Mouse (Mus musculus) midbrain, embryonic 11.5 days (tissue): Measurements from ENCODE around the gene Arfgap3. TPM values are rescaled to one million over a fixed set of nuclear protein-coding genes. Genes with fewer than 3 reads are reported as not detected.
"Not testable (repeated sequence)": the region's sequence is repeated elsewhere in the genome, so short reads cannot be mapped to it uniquely, and the experiment has no call there.

ENCODE experiments used
- ATAC-seq: fragments of 200-750 bp; cut with Nextera tagmentation; 2 replicates; pipeline ENCODE4 v1.8.0; 2017; ENCODE audit warnings: moderate TSS enrichment, moderate library complexity; ENCODE audit not compliant: low FRiP score
- DNase-seq: peaks from one replicate; pipeline ENCODE4 v3.0.0; 2015; ENCODE audit warnings: low spot score; ENCODE audit errors: missing footprints
- H3K27ac ChIP-seq: fragments of 300-500 bp; sonication (generic); 2 replicates; pipeline ENCODE4 v1.5.1; 2014; ENCODE audit warnings: low read depth, low read length
- H3K27me3 ChIP-seq: fragments of 300-500 bp; sonication (generic); 2 replicates; pipeline ENCODE4 v1.6.1; 2014; ENCODE audit warnings: mild to moderate bottlenecking, low read length, moderate library complexity, mixed read lengths; ENCODE audit not compliant: control insufficient read depth, insufficient read depth
- H3K36me3 ChIP-seq: fragments of 300-500 bp; sonication (generic); 2 replicates; pipeline ENCODE4 v1.6.1; 2014; ENCODE audit warnings: mild to moderate bottlenecking, low read length, moderate library complexity, mixed read lengths; ENCODE audit not compliant: control insufficient read depth, insufficient read depth
- H3K4me1 ChIP-seq: fragments of 300-500 bp; sonication (generic); 2 replicates; pipeline ENCODE4 v1.6.1; 2014; ENCODE audit warnings: low read length; ENCODE audit not compliant: control insufficient read depth, insufficient read depth
- H3K4me2 ChIP-seq: fragments of 300-500 bp; sonication (generic); 2 replicates; pipeline ENCODE4 v1.6.1; 2014; ENCODE audit warnings: mild to moderate bottlenecking, moderate library complexity
- H3K4me3 ChIP-seq: fragments of 300-500 bp; sonication (generic); 2 replicates; pipeline ENCODE4 v1.5.1; 2014; ENCODE audit warnings: low read depth, low read length
- H3K9ac ChIP-seq: fragments of 300-500 bp; sonication (generic); 2 replicates; pipeline ENCODE4 v1.6.1; 2014; ENCODE audit warnings: low read length
- H3K9me3 ChIP-seq: fragments of 300-500 bp; sonication (generic); 2 replicates; pipeline ENCODE4 v1.6.1; 2016; ENCODE audit warnings: low read length; ENCODE audit not compliant: control insufficient read depth
- WGBS: fragments of 180-500 bp; shearing (Covaris S2); extraction: QIAGEN DNeasy Blood & Tissue Kit; methylation state at CpG from one replicate; pipeline ENCODE4 v1.1.7; 2014; 5-methylcytosine and 5-hydroxymethylcytosine counted together
- polyA plus RNA-seq: library from polyadenylated mRNA; unstranded; fragments of >200 nt; fragmentation: Nextera tagmentation; extraction: Ambion mirVana; gene quantifications from 2 replicates; pipeline ENCODE4 v1.2.1, GENCODE M21; 2014

Arfgap3 gene
- polyA plus RNA-seq, 1 experiment from 2014 or later, result 36.1 TPM

- H3K36me3 ChIP-seq, H3K9ac ChIP-seq, H3K9me3 ChIP-seq, H3K27me3 ChIP-seq, H3K27ac ChIP-seq, DNase-seq, ATAC-seq, H3K4me3 ChIP-seq, H3K4me1 ChIP-seq, H3K4me2 ChIP-seq: not testable (repeated sequence)
- 94% methylated on average over 4 of the region's 4 CpGs for WGBS
These were observed 18.7 kb upstream of the Arfgap3 start for GRCm38 (mm10) chr15:83368702-83369101.

GRCm38 (mm10) chr15:83368261-83368660, 18.2 kb upstream of the Arfgap3 start:
- no peaks in the 10 kb centered on the region for H3K36me3 ChIP-seq
- DNase-seq, result no peak
- H3K4me1 ChIP-seq, result no peaks in the 10 kb centered on the region; the same call in 1 of the 2 replicates
- H3K9ac ChIP-seq, result no peak overlapping the region
- H3K4me3 ChIP-seq, result no peak overlapping the region
- H3K27me3 ChIP-seq, result peaks cover 4% of the 10 kb centered on the region
- no peak for ATAC-seq
- H3K27ac ChIP-seq, result no peak overlapping the region
- no peaks in the 10 kb centered on the region for H3K9me3 ChIP-seq
- no peak overlapping the region for H3K4me2 ChIP-seq
- WGBS, result 83% methylated on average over 2 of the region's 2 CpGs

- H3K4me1 ChIP-seq, result no peaks in the 10 kb centered on the region; the same call in 1 of the 2 replicates
- no peak overlapping the region for H3K9ac ChIP-seq
- H3K4me3 ChIP-seq, result peak overlapping the region; percentile 9; the same call in 1 of the 2 replicates
- no peaks in the 10 kb centered on the region for H3K9me3 ChIP-seq
- no peak overlapping the region for H3K27ac ChIP-seq
- DNase-seq, result peak; percentile 93
- peak; percentile 63; the same call in 1 of the 2 replicates for ATAC-seq
- peaks cover 4% of the 10 kb centered on the region for H3K27me3 ChIP-seq
- H3K4me2 ChIP-seq, result peak overlapping the region; percentile 39
- 29% methylated on average over 51 of the region's 58 CpGs for WGBS
- H3K36me3 ChIP-seq, result no peaks in the 10 kb centered on the region
These were observed 17.0 kb upstream of the Arfgap3 start for GRCm38 (mm10) chr15:83366933-83367552.

- ATAC-seq, result no peak
- no peak overlapping the region for H3K4me3 ChIP-seq
- H3K9me3 ChIP-seq, result no peaks in the 10 kb centered on the region
- no peaks in the 10 kb centered on the region for H3K36me3 ChIP-seq
- DNase-seq, result no peak
- H3K4me2 ChIP-seq, result no peak overlapping the region
- no peak overlapping the region for H3K9ac ChIP-seq
- H3K27ac ChIP-seq, result no peak overlapping the region
- H3K4me1 ChIP-seq, result no peaks in the 10 kb centered on the region; the same call in 1 of the 2 replicates
- peaks cover 4% of the 10 kb centered on the region for H3K27me3 ChIP-seq
These were observed 15.7 kb upstream of the Arfgap3 start for GRCm38 (mm10) chr15:83365697-83366096.

- Histone ChIP-seq H3K36me3 (no peaks in the 10 kb centered on the region), H3K9ac (no peak overlapping the region), H3K4me3 (no peak overlapping the region), H3K27ac (no peak overlapping the region), H3K4me1 (no peaks in the 10 kb centered on the region; the same call in 1 of the 2 replicates), H3K27me3 (peaks cover 4% of the 10 kb centered on the region), H3K4me2 (no peak overlapping the region), H3K9me3 (no peaks in the 10 kb centered on the region)
- WGBS, result 66% methylated on average over 3 of the region's 3 CpGs
- DNase-seq (no peak), ATAC-seq (no peak)
These were observed 14.1 kb upstream of the Arfgap3 start for GRCm38 (mm10) chr15:83364194-83364593.

GRCm38 (mm10) chr15:83362813-83363212, 12.8 kb upstream of the Arfgap3 start:
- not testable (repeated sequence) for ATAC-seq, H3K4me2 ChIP-seq, H3K9me3 ChIP-seq, H3K9ac ChIP-seq, H3K4me1 ChIP-seq, H3K27ac ChIP-seq, H3K36me3 ChIP-seq, H3K4me3 ChIP-seq, DNase-seq, H3K27me3 ChIP-seq
- WGBS, result 85% methylated on average over 1 of the region's 1 CpGs

- H3K27ac ChIP-seq, result not testable (repeated sequence)
- 64% methylated on average over 3 of the region's 5 CpGs for WGBS
These were observed 10.9 kb upstream of the Arfgap3 start for GRCm38 (mm10) chr15:83360899-83361298.

GRCm38 (mm10) chr15:83360140-83360539, 10.1 kb upstream of the Arfgap3 start:
- Histone ChIP-seq H3K9me3 (no peaks in the 10 kb centered on the region), H3K9ac (no peak overlapping the region), H3K4me3 (no peak overlapping the region), H3K27ac (no peak overlapping the region), H3K4me2 (no peak overlapping the region), H3K27me3 (no peaks in the 10 kb centered on the region), H3K4me1 (no peaks in the 10 kb centered on the region), H3K36me3 (no peaks in the 10 kb centered on the region)
- 78% methylated on average over 3 of the region's 3 CpGs for WGBS
- ATAC-seq (no peak), DNase-seq (no peak)

More at GRCm38 (mm10) chr15:83360899-83361298, 10.9 kb upstream of the Arfgap3 start:
- not testable (repeated sequence) for H3K36me3 ChIP-seq, H3K4me2 ChIP-seq, H3K4me3 ChIP-seq, H3K9me3 ChIP-seq, DNase-seq, H3K4me1 ChIP-seq, H3K27me3 ChIP-seq, H3K9ac ChIP-seq, ATAC-seq

- Histone ChIP-seq H3K27me3 (no peaks in the 10 kb centered on the region), H3K9me3 (no peaks in the 10 kb centered on the region), H3K4me3 (no peak overlapping the region), H3K27ac (no peak overlapping the region), H3K9ac (no peak overlapping the region), H3K36me3 (no peaks in the 10 kb centered on the region), H3K4me1 (no peaks in the 10 kb centered on the region), H3K4me2 (no peak overlapping the region)
- WGBS, result 100% methylated on average over 1 of the region's 1 CpGs
- DNase-seq (no peak), ATAC-seq (no peak)
These were observed 8.4 kb upstream of the Arfgap3 start for GRCm38 (mm10) chr15:83358476-83358875.
